Mouse (Mus musculus) layer of hippocampus, adult 18-20 months (tissue): ENCODE results near the gene Zc3h18. TPM values are rescaled to one million over a fixed set of nuclear protein-coding genes. Genes with fewer than 3 reads are reported as not detected.

ENCODE experiments used
- DNase-seq, 2 experiments: peaks; one replicate each; pipeline ENCODE4 v3.0.0; 2022; ENCODE audit warnings: low spot score in 2 of 2
- long read RNA-seq: library from polyadenylated mRNA; stranded (forward); transcript quantifications from one replicate; pipeline ENCODE4 v2.0.0, GENCODE M21; 2021
- total RNA-seq, 2 experiments: library from RNA; stranded (reverse); gene quantifications; 2 replicates each; pipeline ENCODE4 v1.2.3; 2021

Zc3h18 gene
- 10 to 100 TPM; 38.8 to 39.5 TPM for total RNA-seq
- long read RNA-seq, transcript Zc3h18-202 (18 exons, 3,705 nt) = major isoform, 32 of 52 reads
- long read RNA-seq, partial matches to known transcripts = 4 of 52 reads
- long read RNA-seq, other reads (novel, unspliced or antisense) = 15 of 52 reads

DNA sequence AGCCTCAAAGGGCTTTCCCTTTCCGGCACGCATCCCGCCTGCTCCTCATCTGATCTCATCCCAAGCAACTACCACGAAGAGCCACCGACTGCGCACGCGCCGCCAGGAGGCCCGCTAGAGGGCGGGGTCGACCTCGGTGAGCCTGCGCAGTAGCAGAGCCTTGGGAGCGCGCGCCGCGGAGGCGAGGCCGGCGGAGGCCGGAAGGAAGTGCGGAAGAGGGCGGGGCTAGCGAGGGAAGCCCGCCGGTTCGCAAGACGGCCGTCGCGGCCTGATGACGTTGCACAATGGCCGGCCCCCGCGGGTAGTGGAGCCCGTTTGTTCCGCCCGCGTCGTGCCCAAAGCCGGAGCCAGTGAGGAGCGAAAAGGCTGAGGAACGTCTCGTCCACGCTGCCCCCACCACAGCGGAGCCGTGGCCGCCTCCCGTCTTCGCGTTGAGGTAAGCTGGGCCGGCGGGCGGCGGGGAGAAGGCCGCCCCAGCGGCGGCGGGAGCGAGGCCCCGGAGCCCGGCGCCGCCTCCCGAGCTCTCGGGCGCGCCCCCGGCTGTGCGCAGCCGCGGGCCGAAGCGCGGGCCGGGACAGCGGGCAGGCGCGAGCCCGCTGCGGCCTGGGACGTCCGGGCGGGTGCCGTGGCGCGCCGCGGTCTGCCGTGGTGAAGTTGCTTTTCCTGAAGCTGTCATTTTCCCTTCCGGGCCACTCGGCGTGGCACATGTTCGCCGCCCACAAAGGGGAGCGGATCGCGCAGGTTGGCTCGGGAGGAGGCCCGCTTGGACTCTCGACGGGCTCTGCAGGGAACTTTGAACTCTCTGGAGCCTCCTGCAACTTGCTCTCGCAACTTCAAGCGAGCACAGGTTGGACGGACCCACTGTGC, at the start of gene Zc3h18:
Gene Zc3h18, plus strand, starts transcription at position 245 of the 867 bp plus-strand sequence.
- DNase-seq = peak; percentile 99

GRCm38 (mm10) chr8:122329072-122329471, 47.3 kb upstream of the Zc3h18 start:
- no peak for DNase-seq

DNA sequence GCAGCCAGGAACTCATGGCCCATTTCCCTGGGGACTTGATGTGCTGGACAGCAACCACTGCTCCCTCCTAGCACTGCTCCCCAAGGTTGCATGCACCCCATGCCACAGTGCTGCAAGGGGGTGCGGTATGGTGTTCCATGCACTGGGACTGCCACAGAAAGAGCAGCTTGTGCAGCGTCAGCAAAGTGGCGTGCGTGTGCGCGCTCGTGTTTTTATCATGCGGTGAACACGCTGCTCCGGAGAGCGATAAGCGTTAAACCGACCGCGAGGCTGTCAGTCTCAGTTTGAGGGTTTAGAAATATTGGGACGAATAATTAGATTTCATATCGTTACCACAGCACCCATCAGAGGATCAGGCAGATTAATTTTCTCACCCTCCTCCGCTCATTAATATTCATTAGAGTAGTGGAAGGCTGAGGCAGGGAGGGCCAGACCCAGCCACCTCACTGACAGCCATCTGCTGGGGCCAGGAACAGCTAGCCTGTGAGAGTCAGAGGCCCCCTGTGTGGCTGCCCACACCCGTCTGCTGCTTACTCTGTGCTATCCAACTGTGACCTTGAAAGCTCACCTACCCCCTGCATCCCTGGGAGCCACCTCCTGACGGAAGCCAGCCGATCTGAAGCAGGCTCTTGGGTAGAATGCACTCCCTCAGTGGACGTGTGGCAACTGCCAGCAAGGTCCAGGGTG, 46.7 kb upstream of the Zc3h18 start:
- DNase-seq = no peak

DNA sequence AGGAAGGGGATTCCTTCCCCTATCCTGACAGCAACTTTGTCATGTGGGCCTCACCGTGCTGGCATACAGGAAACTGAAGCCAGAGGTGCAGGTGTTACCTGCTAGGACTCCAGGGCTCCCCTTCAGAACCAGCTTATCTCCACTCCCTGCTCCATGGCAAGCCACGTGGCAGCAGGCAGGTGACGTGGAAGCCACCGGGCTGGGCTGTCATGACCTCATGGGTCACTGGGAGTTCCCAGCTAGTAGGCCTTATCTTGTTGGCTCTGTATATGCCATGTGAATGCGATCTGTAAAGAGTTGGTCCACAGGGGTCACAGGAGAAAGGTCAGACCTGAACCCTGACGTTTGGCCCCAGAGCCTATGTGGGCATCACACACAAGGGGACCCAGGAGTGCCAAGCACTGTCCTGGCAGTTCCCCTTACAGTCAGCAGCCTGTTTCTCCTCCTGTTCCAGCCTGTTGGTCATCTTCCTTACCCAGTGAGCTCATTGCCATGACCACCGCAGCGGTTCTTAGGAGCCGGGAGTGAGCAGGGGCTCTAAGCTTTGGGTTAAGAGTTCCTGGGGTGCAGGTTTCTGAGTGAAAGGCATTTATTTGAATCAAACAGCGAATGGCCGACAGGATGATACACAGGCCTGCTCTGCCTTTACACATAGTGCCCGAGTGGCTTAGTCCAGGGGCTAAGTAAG, 45.8 kb upstream of the Zc3h18 start:
- no peak for DNase-seq

- DNase-seq = no peak
These were observed 45.3 kb upstream of the Zc3h18 start for GRCm38 (mm10) chr8:122331134-122331523.

DNA sequence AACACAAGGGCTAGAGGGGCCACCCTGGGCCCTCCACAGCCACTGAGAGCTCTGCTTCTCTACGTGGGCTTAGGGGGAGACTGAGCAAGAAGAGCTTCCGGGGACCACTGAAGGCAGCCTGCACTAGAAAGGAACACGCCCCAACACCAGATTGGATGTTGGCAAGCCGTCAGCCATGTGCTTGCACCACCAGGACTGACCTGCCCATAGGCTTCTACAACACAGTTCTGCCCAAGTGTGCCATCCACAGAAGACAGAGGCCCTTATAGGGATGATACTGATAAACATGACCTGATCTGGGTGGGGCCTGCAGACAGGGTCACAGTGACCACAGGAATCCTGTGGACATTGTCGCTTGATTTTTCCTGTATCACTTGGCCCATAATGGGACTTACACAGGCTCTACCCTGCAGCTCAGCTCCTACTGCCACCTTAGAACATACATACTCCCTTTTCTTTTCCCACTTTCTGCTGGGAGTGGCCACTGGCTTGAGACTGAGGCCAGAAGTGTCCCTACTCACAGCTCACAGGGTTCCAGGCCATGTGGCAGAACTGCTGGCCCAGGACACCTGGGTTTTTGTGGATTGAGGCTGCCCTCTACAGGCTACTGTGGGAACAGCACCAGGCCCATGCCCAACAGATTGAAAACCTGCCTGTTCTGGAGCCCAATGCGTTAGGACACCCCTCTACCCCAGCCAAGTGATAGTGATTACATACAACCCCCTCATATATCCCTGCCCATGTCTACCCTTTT, 43.5 kb upstream of the Zc3h18 start:
- peak; percentile 65 to 90 for DNase-seq

GRCm38 (mm10) chr8:122333531-122333930, 42.9 kb upstream of the Zc3h18 start:
- DNase-seq = no peak

GRCm38 (mm10) chr8:122334791-122335490, 41.5 kb upstream of the Zc3h18 start:
- DNase-seq = no peak

DNA sequence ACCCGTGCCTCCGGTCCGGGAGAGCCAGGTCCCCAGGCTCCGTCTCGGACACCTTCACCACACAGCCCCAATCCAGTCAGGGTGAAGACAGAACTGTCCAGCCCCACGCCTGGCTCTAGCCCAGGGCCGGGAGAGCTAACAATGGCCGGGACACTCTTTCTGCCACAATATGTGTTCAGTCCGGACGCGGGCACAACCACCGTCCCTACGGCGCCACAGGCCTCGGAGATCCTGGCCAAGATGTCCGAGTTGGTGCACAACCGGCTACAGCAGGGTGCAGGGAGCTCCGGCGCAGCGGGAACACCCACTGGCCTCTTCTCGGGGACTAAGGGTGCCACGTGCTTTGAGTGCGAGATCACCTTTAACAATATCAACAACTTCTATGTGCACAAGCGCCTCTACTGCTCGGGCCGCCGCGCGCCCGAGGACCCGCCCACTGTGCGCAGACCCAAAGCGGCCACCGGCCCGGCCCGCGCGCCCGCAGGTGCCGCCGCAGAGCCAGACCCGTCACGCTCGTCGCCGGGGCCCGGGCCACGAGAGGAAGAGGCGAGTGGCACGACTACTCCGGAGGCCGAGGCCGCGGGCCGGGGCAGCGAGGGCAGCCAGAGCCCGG, 40.7 kb upstream of the Zc3h18 start:
- no peak for DNase-seq

DNA sequence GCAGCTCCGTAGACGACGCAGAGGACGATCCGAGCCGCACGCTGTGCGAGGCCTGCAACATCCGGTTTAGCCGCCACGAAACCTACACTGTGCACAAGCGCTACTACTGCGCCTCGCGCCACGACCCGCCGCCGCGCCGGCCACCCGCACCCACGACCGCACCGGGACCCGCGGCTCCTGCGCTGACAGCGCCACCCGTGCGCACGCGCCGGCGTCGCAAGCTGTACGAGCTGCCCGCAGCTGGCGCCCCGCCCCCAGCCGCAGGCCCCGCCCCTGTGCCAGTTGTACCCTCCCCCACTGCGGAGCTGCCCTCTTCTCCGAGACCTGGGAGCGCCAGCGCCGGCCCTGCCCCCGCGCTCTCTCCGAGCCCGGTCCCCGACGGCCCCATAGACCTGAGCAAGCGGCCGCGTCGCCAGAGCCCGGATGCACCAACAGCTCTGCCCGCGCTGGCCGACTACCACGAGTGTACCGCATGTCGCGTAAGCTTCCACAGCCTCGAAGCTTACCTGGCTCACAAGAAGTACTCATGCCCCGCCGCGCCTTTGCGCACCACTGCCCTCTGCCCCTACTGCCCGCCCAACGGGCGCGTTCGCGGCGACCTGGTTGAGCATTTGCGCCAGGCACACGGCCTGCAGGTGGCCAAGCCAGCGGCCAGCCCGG, 40.0 kb upstream of the Zc3h18 start:
- peak in 1 of 2 experiments; percentile 60 for DNase-seq

- DNase-seq = no peak
These were observed 37.6 kb upstream of the Zc3h18 start for GRCm38 (mm10) chr8:122338852-122339251.

DNA sequence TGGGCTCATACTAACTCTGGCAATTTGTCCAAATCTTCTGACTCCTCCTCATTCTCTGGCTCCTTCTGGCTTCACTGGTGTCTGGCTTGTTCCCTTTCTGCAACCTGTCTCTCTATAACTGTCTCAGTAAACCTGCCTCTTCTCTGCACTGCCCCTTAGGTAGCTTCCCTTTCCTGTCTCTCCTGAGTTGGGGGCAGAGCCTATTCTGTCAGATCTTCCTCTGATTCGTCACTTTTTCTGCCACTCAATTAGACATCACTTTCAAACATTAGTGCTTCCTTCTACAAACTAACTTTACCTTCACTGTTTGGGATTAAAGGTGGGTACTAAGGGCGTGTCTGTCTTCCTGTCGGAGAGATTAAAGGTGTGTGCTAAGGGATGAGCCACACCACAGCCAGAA, 35.6 kb upstream of the Zc3h18 start:
- DNase-seq = no peak

GRCm38 (mm10) chr8:122341790-122342189, 34.6 kb upstream of the Zc3h18 start:
- no peak for DNase-seq

- DNase-seq = no peak
These were observed 34.0 kb upstream of the Zc3h18 start for GRCm38 (mm10) chr8:122342362-122342761.

- peak in 1 of 2 experiments; percentile 41 for DNase-seq
These were observed 33.6 kb upstream of the Zc3h18 start for GRCm38 (mm10) chr8:122342806-122343209.

- DNase-seq = no peak
These were observed 33.1 kb upstream of the Zc3h18 start for GRCm38 (mm10) chr8:122343341-122343740.

- DNase-seq = no peak
These were observed 32.7 kb upstream of the Zc3h18 start for GRCm38 (mm10) chr8:122343758-122344157.

DNA sequence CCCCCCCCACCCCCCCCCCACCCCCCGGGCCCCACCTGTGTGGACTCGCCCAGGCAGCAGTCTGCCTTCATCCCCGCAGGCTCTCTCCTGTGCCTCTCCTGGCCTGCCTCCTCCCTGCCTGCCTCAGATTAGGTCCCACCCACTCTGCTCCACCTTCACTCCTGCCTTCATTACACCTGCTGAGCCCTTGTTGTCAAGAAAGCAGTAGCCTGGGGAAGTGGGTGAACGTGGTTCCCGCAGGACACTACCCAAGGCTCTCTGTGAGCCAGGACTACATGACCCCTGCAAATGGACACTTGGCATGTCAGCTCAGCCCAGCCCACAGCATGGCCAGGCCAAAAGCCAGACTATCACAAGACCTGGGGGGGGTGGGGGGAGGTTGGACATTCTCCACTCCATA, 32.2 kb upstream of the Zc3h18 start:
- no peak for DNase-seq
